Mouse (Mus musculus): ENCODE data around the gene Tmem51.

DNA sequence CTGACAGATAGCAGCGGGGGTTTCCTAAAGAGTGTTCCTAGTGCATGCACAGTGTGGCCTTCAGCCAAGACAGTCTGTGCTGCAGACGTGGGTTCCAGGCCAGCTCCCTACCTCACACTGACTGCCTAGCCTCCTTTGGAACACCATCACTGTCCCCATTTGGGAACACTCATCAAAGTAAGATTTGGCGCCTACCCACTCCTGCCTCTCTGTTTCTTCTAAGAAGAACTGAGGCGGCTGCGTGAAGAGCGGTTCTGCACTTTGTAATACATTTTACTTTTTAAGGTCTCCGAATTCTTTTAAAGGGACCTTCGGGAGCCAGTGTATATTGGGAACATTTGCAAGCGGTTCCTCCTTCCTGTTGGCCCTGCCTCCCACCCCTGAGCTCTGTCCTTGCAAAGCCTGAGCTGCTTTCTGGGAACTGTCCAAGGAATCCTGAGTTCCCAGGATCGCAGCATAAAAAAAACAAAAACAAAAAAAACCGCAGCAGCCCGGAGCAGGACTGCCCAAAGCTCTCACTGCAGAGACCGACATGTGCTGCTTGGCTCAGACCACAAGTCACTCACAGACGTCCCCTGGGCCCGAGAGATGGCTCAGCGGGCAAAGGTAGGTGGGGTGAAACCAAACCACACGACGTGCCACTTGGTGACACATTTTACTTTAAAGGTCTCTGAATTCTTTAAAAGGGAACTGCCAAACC is 6.4 kb downstream of the Tmem51 start:
- no peak for TF ChIP-seq CTCF (IDR thresholded peaks at IDR 0.05; ENCODE audit: insufficient read depth, low read length)
- no peak for TF ChIP-seq POLR2A (IDR thresholded peaks at IDR 0.05; ENCODE audit: borderline replicate concordance, extremely low read depth, low read depth, low read length)
